Mouse (Mus musculus): ENCODE measurements around the gene Nif3l1. TPM values are rescaled to one million over a fixed set of nuclear protein-coding genes. Genes with fewer than 3 reads are reported as not detected.

The Nif3l1 gene
- polyA plus RNA-seq, 1 experiment from 2014 or later = 52.9 TPM

GRCm38 (mm10) chr1:58416048-58416447, 28.9 kb upstream of the Nif3l1 start:
- Histone ChIP-seq H3K9ac (no peak overlapping the region), H3K27ac (no peak overlapping the region), H3K4me2 (no peak overlapping the region), H3K27me3 (no peaks in the 10 kb centered on the region), H3K9me3 (no peaks in the 10 kb centered on the region), H3K4me3 (no peak overlapping the region), H3K4me1 (peaks cover 5% of the 10 kb centered on the region), H3K36me3 (peaks cover 87% of the 10 kb centered on the region)
- 86% methylated on average over 2 of the region's 2 CpGs for WGBS
- ATAC-seq (ENCODE audit: insufficient number of reproducible peaks, insufficient read depth, low FRiP score, low TSS enrichment, low read depth) = no peak

DNA sequence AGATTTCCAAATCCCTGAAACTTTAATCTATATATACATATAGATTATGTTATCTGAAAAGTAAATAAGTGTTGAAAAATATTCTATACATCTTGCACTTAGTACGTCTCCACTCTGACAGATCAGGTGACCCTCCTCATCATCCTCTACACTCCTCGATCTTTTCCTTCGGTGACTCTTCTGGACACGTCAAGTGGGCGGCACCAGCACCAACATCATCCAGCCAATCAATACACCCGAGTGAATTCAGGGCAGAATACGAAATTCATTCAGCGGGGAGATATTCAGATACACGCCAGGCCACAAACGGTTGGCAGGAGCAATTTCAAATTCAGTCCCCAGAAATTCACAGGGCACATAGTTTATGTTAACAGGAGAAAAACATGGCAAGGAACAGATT, 24.9 kb upstream of the Nif3l1 start:
- Histone ChIP-seq H3K27ac (no peak overlapping the region), H3K4me1 (peaks cover 20% of the 10 kb centered on the region), H3K9me3 (no peaks in the 10 kb centered on the region), H3K4me3 (no peak overlapping the region), H3K9ac (no peak overlapping the region), H3K4me2 (no peak overlapping the region; the same call in 1 of the 2 replicates), H3K36me3 (peaks cover 57% of the 10 kb centered on the region), H3K27me3 (no peaks in the 10 kb centered on the region)
- 87% methylated on average over 10 of the region's 10 CpGs for WGBS
- ATAC-seq (ENCODE audit: insufficient number of reproducible peaks, insufficient read depth, low FRiP score, low TSS enrichment, low read depth) = no peak

- WGBS = 72% methylated on average over 7 of the region's 7 CpGs
- peaks cover 49% of the 10 kb centered on the region for H3K36me3 ChIP-seq
- H3K4me3 ChIP-seq = peak overlapping the region; percentile 95; the same call in 1 of the 2 replicates
- H3K9me3 ChIP-seq = no peaks in the 10 kb centered on the region
- H3K27ac ChIP-seq = no peak overlapping the region
- H3K9ac ChIP-seq = no peak overlapping the region
- H3K27me3 ChIP-seq = no peaks in the 10 kb centered on the region
- H3K4me2 ChIP-seq = peak overlapping the region; percentile 83
- no peak for ATAC-seq (ENCODE audit: insufficient number of reproducible peaks, insufficient read depth, low FRiP score, low TSS enrichment, low read depth)
- peaks cover 20% of the 10 kb centered on the region for H3K4me1 ChIP-seq
Observed at GRCm38 (mm10) chr1:58420961-58421360, 24.0 kb upstream of the Nif3l1 start.

DNA sequence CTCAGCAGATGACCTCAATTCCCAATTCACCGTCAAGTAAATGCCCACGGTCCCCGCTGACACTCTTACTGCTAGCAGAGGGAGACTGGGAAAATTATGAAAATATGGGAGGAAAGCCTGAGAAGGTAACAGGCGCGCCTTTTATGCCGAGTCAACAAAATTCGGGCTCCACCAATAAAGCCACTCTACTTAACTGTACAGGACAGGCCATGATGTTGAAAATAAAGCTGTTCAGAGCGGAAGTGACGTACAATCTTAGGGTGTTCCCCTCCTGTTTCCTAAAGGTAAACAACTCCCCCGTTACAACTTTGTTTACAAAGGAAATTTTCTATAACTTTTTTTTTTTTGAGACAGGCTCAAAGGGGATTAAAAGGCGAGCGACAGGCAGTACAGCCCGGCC, 22.1 kb upstream of the Nif3l1 start:
- ATAC-seq (ENCODE audit: insufficient number of reproducible peaks, insufficient read depth, low FRiP score, low TSS enrichment, low read depth) = no peak
- Histone ChIP-seq H3K4me1 (peaks cover 20% of the 10 kb centered on the region), H3K27ac (peak overlapping the region; percentile 99), H3K4me3 (peak overlapping the region; percentile 95), H3K36me3 (peaks cover 31% of the 10 kb centered on the region), H3K4me2 (peak overlapping the region; percentile 83), H3K9ac (peak overlapping the region; percentile 100), H3K27me3 (no peaks in the 10 kb centered on the region), H3K9me3 (no peaks in the 10 kb centered on the region)
- WGBS = 6% methylated on average over 13 of the region's 13 CpGs

- H3K4me2 ChIP-seq = peak within 1 kb of the TSS; percentile 83
- H3K9me3 ChIP-seq = no peaks in the 10 kb centered on the region
- peaks cover 24% of the 10 kb centered on the region for H3K36me3 ChIP-seq
- ATAC-seq (ENCODE audit: insufficient number of reproducible peaks, insufficient read depth, low FRiP score, low TSS enrichment, low read depth) = peak; percentile 93
- H3K27me3 ChIP-seq = no peaks in the 10 kb centered on the region
- H3K4me1 ChIP-seq = peaks cover 20% of the 10 kb centered on the region
- H3K4me3 ChIP-seq = peak within 1 kb of the TSS; percentile 95
- H3K27ac ChIP-seq = peak within 1 kb of the TSS; percentile 99
- WGBS = under 1% methylated on average over 79 of the region's 79 CpGs
- H3K9ac ChIP-seq = peak within 1 kb of the TSS; percentile 100
Observed at GRCm38 (mm10) chr1:58423371-58424248, 21.3 kb upstream of the Nif3l1 start, which contains the start of gene Clk1. Gene Clk1 (minus strand): TSS chr1:58424066.

- no peak for ATAC-seq (ENCODE audit: insufficient number of reproducible peaks, insufficient read depth, low FRiP score, low TSS enrichment, low read depth)
- 90% methylated on average over 3 of the region's 3 CpGs for WGBS
- no peak overlapping the region for H3K4me3 ChIP-seq
- H3K9me3 ChIP-seq = no peaks in the 10 kb centered on the region
- H3K4me2 ChIP-seq = peak overlapping the region; percentile 51
- H3K27me3 ChIP-seq = no peaks in the 10 kb centered on the region
- no peak overlapping the region for H3K9ac ChIP-seq
- H3K27ac ChIP-seq = no peak overlapping the region
- H3K4me1 ChIP-seq = peaks cover 20% of the 10 kb centered on the region
- H3K36me3 ChIP-seq = peaks cover 15% of the 10 kb centered on the region
Observed at GRCm38 (mm10) chr1:58424551-58424950, 20.4 kb upstream of the Nif3l1 start.

- peak overlapping the region; percentile 95 for H3K27ac ChIP-seq
- H3K4me1 ChIP-seq = peaks cover 17% of the 10 kb centered on the region
- peak overlapping the region; percentile 91 for H3K9ac ChIP-seq
- no peaks in the 10 kb centered on the region for H3K27me3 ChIP-seq
- peak overlapping the region; percentile 69 for H3K4me2 ChIP-seq
- 10% methylated on average over 10 of the region's 10 CpGs for WGBS
- peak overlapping the region; percentile 71 for H3K4me3 ChIP-seq
- H3K9me3 ChIP-seq = no peaks in the 10 kb centered on the region
- no peak for ATAC-seq (ENCODE audit: insufficient number of reproducible peaks, insufficient read depth, low FRiP score, low TSS enrichment, low read depth)
- peaks cover 46% of the 10 kb centered on the region for H3K36me3 ChIP-seq
Observed at GRCm38 (mm10) chr1:58444691-58445090, 260 bp upstream of the Nif3l1 start.

- H3K9ac ChIP-seq = peak overlapping the region; percentile 91
- no peaks in the 10 kb centered on the region for H3K9me3 ChIP-seq
- no peak for ATAC-seq (ENCODE audit: insufficient number of reproducible peaks, insufficient read depth, low FRiP score, low TSS enrichment, low read depth)
- H3K36me3 ChIP-seq = peaks cover 45% of the 10 kb centered on the region
- H3K4me2 ChIP-seq = peak overlapping the region; percentile 69
- peaks cover 17% of the 10 kb centered on the region for H3K4me1 ChIP-seq
- peak overlapping the region; percentile 71 for H3K4me3 ChIP-seq
- no peaks in the 10 kb centered on the region for H3K27me3 ChIP-seq
- peak overlapping the region; percentile 95 for H3K27ac ChIP-seq
- WGBS = 6% methylated on average over 11 of the region's 11 CpGs
Observed at GRCm38 (mm10) chr1:58445861-58446260, 910 bp downstream of the Nif3l1 start.

DNA sequence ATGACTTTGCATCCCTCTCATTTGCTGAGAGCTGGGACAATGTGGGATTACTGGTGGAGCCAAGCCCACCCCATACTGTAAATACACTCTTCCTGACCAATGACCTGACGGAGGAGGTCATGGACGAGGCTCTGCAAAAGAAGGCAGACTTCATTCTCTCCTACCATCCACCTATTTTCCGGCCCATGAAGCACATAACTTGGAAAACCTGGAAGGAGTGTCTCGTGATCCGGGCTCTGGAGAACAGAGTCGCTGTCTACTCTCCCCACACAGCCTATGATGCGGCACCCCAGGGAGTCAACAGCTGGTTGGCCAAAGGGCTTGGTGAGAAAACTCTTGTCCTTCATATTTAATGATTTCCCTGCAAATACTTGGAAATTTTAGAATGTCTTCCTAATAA, 2.8 kb downstream of the Nif3l1 start:
- ATAC-seq (ENCODE audit: insufficient number of reproducible peaks, insufficient read depth, low FRiP score, low TSS enrichment, low read depth) = no peak
- 95% methylated on average over 7 of the region's 7 CpGs for WGBS
- Histone ChIP-seq H3K4me2 (no peak overlapping the region), H3K4me1 (peaks cover 17% of the 10 kb centered on the region), H3K9me3 (no peaks in the 10 kb centered on the region), H3K27me3 (no peaks in the 10 kb centered on the region), H3K9ac (no peak overlapping the region), H3K27ac (no peak overlapping the region), H3K36me3 (peaks cover 45% of the 10 kb centered on the region), H3K4me3 (no peak overlapping the region)

DNA sequence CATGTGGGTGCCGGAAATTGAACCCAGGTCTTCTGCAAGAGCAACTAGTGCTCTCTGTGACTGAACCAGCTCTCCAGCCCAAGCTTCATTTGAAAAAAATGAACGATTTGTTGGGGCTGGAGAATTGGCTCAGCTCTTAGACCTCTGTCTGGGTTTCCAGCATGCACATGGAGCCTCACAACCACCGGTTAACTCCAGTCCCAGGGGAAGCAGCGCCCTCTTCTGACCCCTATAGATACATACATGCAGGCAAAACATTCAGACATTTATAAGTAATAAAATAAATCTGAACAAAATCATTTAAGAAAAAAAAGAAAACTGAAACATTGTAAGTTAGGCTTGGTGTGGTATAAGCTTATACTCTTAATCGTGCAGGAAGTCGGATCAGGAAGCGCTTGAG, 3.4 kb downstream of the Nif3l1 start:
- H3K9ac ChIP-seq = no peak overlapping the region
- no peaks in the 10 kb centered on the region for H3K9me3 ChIP-seq
- peaks cover 51% of the 10 kb centered on the region for H3K36me3 ChIP-seq
- no peak for ATAC-seq (ENCODE audit: insufficient number of reproducible peaks, insufficient read depth, low FRiP score, low TSS enrichment, low read depth)
- 88% methylated on average over 7 of the region's 7 CpGs for WGBS
- H3K27ac ChIP-seq = no peak overlapping the region
- H3K4me3 ChIP-seq = no peak overlapping the region
- peaks cover 17% of the 10 kb centered on the region for H3K4me1 ChIP-seq
- H3K4me2 ChIP-seq = no peak overlapping the region
- no peaks in the 10 kb centered on the region for H3K27me3 ChIP-seq

GRCm38 (mm10) chr1:58454316-58454715, 9.4 kb downstream of the Nif3l1 start:
- ATAC-seq (ENCODE audit: insufficient number of reproducible peaks, insufficient read depth, low FRiP score, low TSS enrichment, low read depth) = no peak
- Histone ChIP-seq H3K9ac (no peak overlapping the region), H3K27ac (no peak overlapping the region), H3K4me1 (no peaks in the 10 kb centered on the region), H3K9me3 (no peaks in the 10 kb centered on the region), H3K4me3 (no peak overlapping the region), H3K4me2 (no peak overlapping the region), H3K36me3 (peaks cover 92% of the 10 kb centered on the region), H3K27me3 (no peaks in the 10 kb centered on the region)
- 87% methylated on average over 6 of the region's 6 CpGs for WGBS

- Histone ChIP-seq H3K4me1 (no peaks in the 10 kb centered on the region), H3K9ac (no peak overlapping the region), H3K27me3 (no peaks in the 10 kb centered on the region), H3K36me3 (peaks cover 97% of the 10 kb centered on the region), H3K4me3 (no peak overlapping the region), H3K4me2 (no peak overlapping the region), H3K27ac (no peak overlapping the region), H3K9me3 (no peaks in the 10 kb centered on the region)
- WGBS = 89% methylated on average over 5 of the region's 5 CpGs
- no peak for ATAC-seq (ENCODE audit: insufficient number of reproducible peaks, insufficient read depth, low FRiP score, low TSS enrichment, low read depth)
Observed at GRCm38 (mm10) chr1:58458175-58458574, 13.2 kb downstream of the Nif3l1 start.

Measured in embryonic facial prominence, embryonic 13.5 days (tissue).